Mouse (Mus musculus) megakaryocyte, embryonic 14.5 days (primary cell): ENCODE measurements around the gene Mroh8.

ENCODE experiments used
- FLI1 ChIP-seq: IDR thresholded peaks from 2 replicates; pipeline ENCODE4 v1.6.1; 2012; ENCODE audit warnings: low read length, inconsistent platforms, mixed read lengths
- GATA1 ChIP-seq: IDR thresholded peaks from 3 replicates; pipeline ENCODE4 v1.6.1; 2012; ENCODE audit warnings: mixed read lengths, low read length, inconsistent platforms, borderline replicate concordance

- TF ChIP-seq GATA1 (no peak), FLI1 (no peak)
Measured at GRCm38 (mm10) chr2:157220108-157220507, 59.2 kb downstream of the Mroh8 start.
